Mouse (Mus musculus) liver, embryonic 14.5 days (tissue): ENCODE measurements at regions not wholly inside any gene's neighbourhood (a gene's known extent, or its start where the extent isn't known, plus 50 kb on each side); places are given as distances from the start of the nearest gene placed in this dataset.

Source experiments
- CTCF ChIP-seq: IDR thresholded peaks from 2 replicates; pipeline ENCODE4 v1.5.1; 2016; ENCODE audit warnings: antibody characterized with exemption, low read depth, control low read depth
- EP300 ChIP-seq: IDR thresholded peaks from 2 replicates; pipeline ENCODE4 v1.6.1; 2016; ENCODE audit warnings: antibody characterized with exemption, low read depth

GRCm38 (mm10) chr13:44419056-44419455 is 310.2 kb upstream of the Jarid2 start:
- TF ChIP-seq CTCF (no peak), EP300 (no peak)
